Mouse (Mus musculus): ENCODE results near the gene Stk4. TPM values are rescaled to one million over a fixed set of nuclear protein-coding genes. Genes with fewer than 3 reads are reported as not detected.

The Stk4 gene
- polyA plus RNA-seq, 1 experiment from 2014 or later = 16.3 TPM

GRCm38 (mm10) chr2:164111546-164111945 is 41.4 kb downstream of the Stk4 start:
- Histone ChIP-seq H3K4me2 (ENCODE audit: low read length) (no peak overlapping the region), H3K9ac (ENCODE audit: low read depth, low read length) (no peak overlapping the region), H3K4me1 (ENCODE audit: control insufficient read depth, insufficient read depth, low read depth, low read length) (no peaks in the 10 kb centered on the region), H3K36me3 (ENCODE audit: control insufficient read depth, insufficient read depth, low read length) (peaks cover 4% of the 10 kb centered on the region; the same call in 1 of the 2 replicates), H3K27ac (ENCODE audit: low read depth, low read length) (no peak overlapping the region), H3K9me3 (ENCODE audit: control insufficient read depth, low read length) (no peaks in the 10 kb centered on the region), H3K4me3 (ENCODE audit: low read length) (no peak overlapping the region), H3K27me3 (replicated peaks; ENCODE audit: control insufficient read depth, insufficient read depth, low read length) (no peaks in the 10 kb centered on the region)
- 89% methylated on average over 8 of the region's 8 CpGs for WGBS
- no peak for ATAC-seq

- H3K36me3 ChIP-seq (ENCODE audit: control insufficient read depth, insufficient read depth, low read length) = peaks cover 5% of the 10 kb centered on the region; the same call in 1 of the 2 replicates
- no peak overlapping the region for H3K4me2 ChIP-seq (ENCODE audit: low read length)
- WGBS = 93% methylated on average over 6 of the region's 6 CpGs
- H3K27me3 ChIP-seq (replicated peaks; ENCODE audit: control insufficient read depth, insufficient read depth, low read length) = no peaks in the 10 kb centered on the region
- no peak for ATAC-seq
- no peak overlapping the region for H3K27ac ChIP-seq (ENCODE audit: low read depth, low read length)
- H3K4me3 ChIP-seq (ENCODE audit: low read length) = no peak overlapping the region
- H3K9me3 ChIP-seq (ENCODE audit: control insufficient read depth, low read length) = no peaks in the 10 kb centered on the region
- no peaks in the 10 kb centered on the region for H3K4me1 ChIP-seq (ENCODE audit: control insufficient read depth, insufficient read depth, low read depth, low read length)
- H3K9ac ChIP-seq (ENCODE audit: low read depth, low read length) = no peak overlapping the region
Measured at GRCm38 (mm10) chr2:164114051-164114450, 43.9 kb downstream of the Stk4 start.

- no peaks in the 10 kb centered on the region for H3K4me1 ChIP-seq (ENCODE audit: control insufficient read depth, insufficient read depth, low read depth, low read length)
- WGBS = 89% methylated on average over 10 of the region's 10 CpGs
Measured at GRCm38 (mm10) chr2:164115531-164115930, 45.4 kb downstream of the Stk4 start.

GRCm38 (mm10) chr2:164119503-164119902 is 49.4 kb downstream of the Stk4 start:
- peaks cover 9% of the 10 kb centered on the region; the same call in 1 of the 2 replicates for H3K36me3 ChIP-seq (ENCODE audit: control insufficient read depth, insufficient read depth, low read length)
- 98% methylated on average over 6 of the region's 6 CpGs for WGBS

More at GRCm38 (mm10) chr2:164115531-164115930, 45.4 kb downstream of the Stk4 start:
- no peak for ATAC-seq
- Histone ChIP-seq H3K9ac (ENCODE audit: low read depth, low read length) (no peak overlapping the region), H3K4me3 (ENCODE audit: low read length) (no peak overlapping the region), H3K36me3 (ENCODE audit: control insufficient read depth, insufficient read depth, low read length) (peaks cover 9% of the 10 kb centered on the region; the same call in 1 of the 2 replicates), H3K27ac (ENCODE audit: low read depth, low read length) (no peak overlapping the region), H3K27me3 (replicated peaks; ENCODE audit: control insufficient read depth, insufficient read depth, low read length) (no peaks in the 10 kb centered on the region), H3K9me3 (ENCODE audit: control insufficient read depth, low read length) (no peaks in the 10 kb centered on the region), H3K4me2 (ENCODE audit: low read length) (no peak overlapping the region)

GRCm38 (mm10) chr2:164123169-164123766 is 53.1 kb downstream of the Stk4 start:
- no peak overlapping the region for H3K4me3 ChIP-seq (ENCODE audit: low read length)
- no peaks in the 10 kb centered on the region for H3K9me3 ChIP-seq (ENCODE audit: control insufficient read depth, low read length)
- no peak overlapping the region for H3K4me2 ChIP-seq (ENCODE audit: low read length)
- H3K9ac ChIP-seq (ENCODE audit: low read depth, low read length) = no peak overlapping the region
- H3K4me1 ChIP-seq (ENCODE audit: control insufficient read depth, insufficient read depth, low read depth, low read length) = no peaks in the 10 kb centered on the region
- ATAC-seq = no peak
- H3K27me3 ChIP-seq (replicated peaks; ENCODE audit: control insufficient read depth, insufficient read depth, low read length) = no peaks in the 10 kb centered on the region
- no peak overlapping the region for H3K27ac ChIP-seq (ENCODE audit: low read depth, low read length)
- 80% methylated on average over 5 of the region's 5 CpGs for WGBS
- 0 out of 2 replicates have a peak, but pooled peaks cover 5% of the 10 kb centered on the region for H3K36me3 ChIP-seq (ENCODE audit: control insufficient read depth, insufficient read depth, low read length)

More at GRCm38 (mm10) chr2:164119503-164119902, 49.4 kb downstream of the Stk4 start:
- Histone ChIP-seq H3K9ac (ENCODE audit: low read depth, low read length) (no peak overlapping the region), H3K4me1 (ENCODE audit: control insufficient read depth, insufficient read depth, low read depth, low read length) (no peaks in the 10 kb centered on the region), H3K9me3 (ENCODE audit: control insufficient read depth, low read length) (no peaks in the 10 kb centered on the region), H3K4me3 (ENCODE audit: low read length) (no peak overlapping the region), H3K4me2 (ENCODE audit: low read length) (no peak overlapping the region), H3K27me3 (replicated peaks; ENCODE audit: control insufficient read depth, insufficient read depth, low read length) (no peaks in the 10 kb centered on the region), H3K27ac (ENCODE audit: low read depth, low read length) (no peak overlapping the region)
- ATAC-seq = no peak

GRCm38 (mm10) chr2:164126533-164126955 is 56.4 kb downstream of the Stk4 start:
- WGBS = 78% methylated on average over 13 of the region's 13 CpGs
- Histone ChIP-seq H3K36me3 (ENCODE audit: control insufficient read depth, insufficient read depth, low read length) (0 out of 2 replicates have a peak, but pooled peaks cover 3% of the 10 kb centered on the region), H3K9me3 (ENCODE audit: control insufficient read depth, low read length) (no peaks in the 10 kb centered on the region), H3K27me3 (replicated peaks; ENCODE audit: control insufficient read depth, insufficient read depth, low read length) (no peaks in the 10 kb centered on the region), H3K4me1 (ENCODE audit: control insufficient read depth, insufficient read depth, low read depth, low read length) (no peaks in the 10 kb centered on the region), H3K4me2 (ENCODE audit: low read length) (no peak overlapping the region), H3K27ac (ENCODE audit: low read depth, low read length) (no peak overlapping the region), H3K4me3 (ENCODE audit: low read length) (no peak overlapping the region), H3K9ac (ENCODE audit: low read depth, low read length) (no peak overlapping the region)
- no peak for ATAC-seq

- Histone ChIP-seq H3K36me3 (ENCODE audit: control insufficient read depth, insufficient read depth, low read length) (0 out of 2 replicates have a peak, but pooled peaks cover 3% of the 10 kb centered on the region), H3K27ac (ENCODE audit: low read depth, low read length) (no peak overlapping the region), H3K4me1 (ENCODE audit: control insufficient read depth, insufficient read depth, low read depth, low read length) (no peaks in the 10 kb centered on the region), H3K9ac (ENCODE audit: low read depth, low read length) (no peak overlapping the region), H3K4me3 (ENCODE audit: low read length) (no peak overlapping the region), H3K27me3 (replicated peaks; ENCODE audit: control insufficient read depth, insufficient read depth, low read length) (no peaks in the 10 kb centered on the region), H3K9me3 (ENCODE audit: control insufficient read depth, low read length) (no peaks in the 10 kb centered on the region), H3K4me2 (ENCODE audit: low read length) (no peak overlapping the region)
- ATAC-seq = no peak
- WGBS = 97% methylated on average over 2 of the region's 2 CpGs
Measured at GRCm38 (mm10) chr2:164127297-164127696, 57.2 kb downstream of the Stk4 start.

- ATAC-seq = no peak
- no peak overlapping the region for H3K4me2 ChIP-seq (ENCODE audit: low read length)
- H3K27ac ChIP-seq (ENCODE audit: low read depth, low read length) = no peak overlapping the region
- H3K4me1 ChIP-seq (ENCODE audit: control insufficient read depth, insufficient read depth, low read depth, low read length) = no peaks in the 10 kb centered on the region
- no peaks in the 10 kb centered on the region for H3K27me3 ChIP-seq (replicated peaks; ENCODE audit: control insufficient read depth, insufficient read depth, low read length)
- H3K9me3 ChIP-seq (ENCODE audit: control insufficient read depth, low read length) = no peaks in the 10 kb centered on the region
- 0 out of 2 replicates have a peak, but pooled peaks cover 3% of the 10 kb centered on the region for H3K36me3 ChIP-seq (ENCODE audit: control insufficient read depth, insufficient read depth, low read length)
- 90% methylated on average over 12 of the region's 12 CpGs for WGBS
- H3K9ac ChIP-seq (ENCODE audit: low read depth, low read length) = no peak overlapping the region
- H3K4me3 ChIP-seq (ENCODE audit: low read length) = no peak overlapping the region
Measured at GRCm38 (mm10) chr2:164128576-164129411, 58.7 kb downstream of the Stk4 start.

- Histone ChIP-seq H3K9ac (ENCODE audit: low read depth, low read length) (no peak overlapping the region), H3K4me1 (ENCODE audit: control insufficient read depth, insufficient read depth, low read depth, low read length) (peaks cover 2% of the 10 kb centered on the region; the same call in 1 of the 2 replicates), H3K27ac (ENCODE audit: low read depth, low read length) (no peak overlapping the region), H3K27me3 (replicated peaks; ENCODE audit: control insufficient read depth, insufficient read depth, low read length) (no peaks in the 10 kb centered on the region), H3K4me2 (ENCODE audit: low read length) (no peak overlapping the region), H3K36me3 (ENCODE audit: control insufficient read depth, insufficient read depth, low read length) (0 out of 2 replicates have a peak, but pooled peaks cover 3% of the 10 kb centered on the region), H3K9me3 (ENCODE audit: control insufficient read depth, low read length) (no peaks in the 10 kb centered on the region), H3K4me3 (ENCODE audit: low read length) (no peak overlapping the region)
- 76% methylated on average over 1 of the region's 1 CpGs for WGBS
- ATAC-seq = no peak
Measured at GRCm38 (mm10) chr2:164131586-164131985, 61.5 kb downstream of the Stk4 start.

Data from hindbrain, embryonic 16.5 days (tissue).